Mouse (Mus musculus) limb, embryonic 12.5 days (tissue): Measurements from ENCODE around the gene Coa7. TPM values are rescaled to one million over a fixed set of nuclear protein-coding genes. Genes with fewer than 3 reads are reported as not detected.

Experiments used
- ATAC-seq: fragments of 200-750 bp; cut with Nextera tagmentation; 2 replicates; pipeline ENCODE4 v1.8.0; 2017; ENCODE audit warnings: low read depth, moderate TSS enrichment; ENCODE audit not compliant: insufficient number of reproducible peaks, insufficient read depth, low FRiP score, low TSS enrichment
- H3K27ac ChIP-seq: fragments of 300-500 bp; sonication (generic); 2 replicates; pipeline ENCODE4 v1.5.1; 2016; ENCODE audit warnings: mild to moderate bottlenecking, moderate library complexity
- H3K27me3 ChIP-seq: fragments of 300-500 bp; sonication (generic); 2 replicates; pipeline ENCODE4 v1.6.1; 2016; ENCODE audit warnings: mild to moderate bottlenecking, moderate library complexity
- H3K36me3 ChIP-seq: fragments of 300-500 bp; sonication (generic); 2 replicates; pipeline ENCODE4 v1.6.1; 2016; ENCODE audit warnings: mild to moderate bottlenecking, moderate library complexity
- H3K4me1 ChIP-seq: fragments of 300-500 bp; sonication (generic); replicated peaks from 2 replicates; pipeline ENCODE4 v1.6.1; 2016
- H3K4me2 ChIP-seq: fragments of 300-500 bp; sonication (generic); 2 replicates; pipeline ENCODE4 v1.6.1; 2016; ENCODE audit warnings: mild to moderate bottlenecking, moderate library complexity
- H3K4me3 ChIP-seq: fragments of 300-500 bp; sonication (generic); replicated peaks from 2 replicates; pipeline ENCODE4 v1.5.1; 2016; ENCODE audit warnings: mild to moderate bottlenecking
- H3K9ac ChIP-seq: fragments of 300-500 bp; sonication (generic); replicated peaks from 2 replicates; pipeline ENCODE4 v1.6.1; 2016; ENCODE audit warnings: mild to moderate bottlenecking, moderate library complexity
- H3K9me3 ChIP-seq: fragments of 300-500 bp; sonication (generic); 2 replicates; pipeline ENCODE4 v1.6.1; 2016; ENCODE audit warnings: mild to moderate bottlenecking, moderate library complexity
- WGBS: fragments of 180-500 bp; shearing (Covaris S2); methylation state at CpG from one replicate; pipeline ENCODE4 v1.1.7; 2016; 5-methylcytosine and 5-hydroxymethylcytosine counted together
- polyA plus RNA-seq: library from polyadenylated mRNA; unstranded; fragments of >200 nt; fragmentation: Nextera tagmentation; extraction: Ambion mirVana; gene quantifications from 2 replicates; pipeline ENCODE4 v1.2.1, GENCODE M21; 2016

Gene Coa7
- 50.4 and 53.0 TPM in 2 replicates for polyA plus RNA-seq

GRCm38 (mm10) chr4:108327730-108328484 is at the start of gene Coa7:
Gene Coa7, plus strand, starts transcription at chr4:108328140.
- H3K4me2 ChIP-seq = peak within 1 kb of the TSS; percentile 58
- H3K27ac ChIP-seq = peak within 1 kb of the TSS; percentile 92
- peak; percentile 91 for ATAC-seq
- H3K9me3 ChIP-seq = no peaks in the 10 kb centered on the region
- peaks cover 11% of the 10 kb centered on the region; the same call in 1 of the 2 replicates for H3K4me1 ChIP-seq
- H3K36me3 ChIP-seq = peaks cover 22% of the 10 kb centered on the region
- peak within 1 kb of the TSS; percentile 59 for H3K4me3 ChIP-seq
- peak within 1 kb of the TSS; percentile 56 for H3K9ac ChIP-seq
- under 1% methylated on average over 44 of the region's 45 CpGs for WGBS
- H3K27me3 ChIP-seq = no peaks in the 10 kb centered on the region

GRCm38 (mm10) chr4:108300266-108300665 is 27.7 kb upstream of the Coa7 start:
- no peaks in the 10 kb centered on the region for H3K27me3 ChIP-seq
- no peak overlapping the region; the same call in 1 of the 2 replicates for H3K27ac ChIP-seq
- WGBS = 2% methylated on average over 14 of the region's 14 CpGs
- peaks cover 16% of the 10 kb centered on the region for H3K4me1 ChIP-seq
- H3K9ac ChIP-seq = peak overlapping the region; percentile 85
- peak overlapping the region; percentile 78 for H3K4me2 ChIP-seq
- H3K4me3 ChIP-seq = peak overlapping the region; percentile 88
- ATAC-seq = no peak
- no peaks in the 10 kb centered on the region for H3K36me3 ChIP-seq
- peaks cover 2% of the 10 kb centered on the region; the same call in 1 of the 2 replicates for H3K9me3 ChIP-seq

- 1% methylated on average over 36 of the region's 58 CpGs for WGBS
- peak; percentile 91 for ATAC-seq
- peaks cover 16% of the 10 kb centered on the region for H3K4me1 ChIP-seq
- H3K27ac ChIP-seq = peak within 1 kb of the TSS; percentile 86
- peaks cover 6% of the 10 kb centered on the region; the same call in 1 of the 2 replicates for H3K9me3 ChIP-seq
- peak within 1 kb of the TSS; percentile 78 for H3K4me2 ChIP-seq
- H3K9ac ChIP-seq = peak within 1 kb of the TSS; percentile 85
- H3K36me3 ChIP-seq = no peaks in the 10 kb centered on the region
- peak within 1 kb of the TSS; percentile 88 for H3K4me3 ChIP-seq
- H3K27me3 ChIP-seq = no peaks in the 10 kb centered on the region
Observed at GRCm38 (mm10) chr4:108300670-108301373, 27.1 kb upstream of the Coa7 start, which contains the start of gene Zyg11b. Gene Zyg11b, minus strand, starts transcription at chr4:108301096.

GRCm38 (mm10) chr4:108302296-108302890 is 25.5 kb upstream of the Coa7 start:
- ATAC-seq = no peak
- H3K4me2 ChIP-seq = no peak overlapping the region
- no peak overlapping the region for H3K4me3 ChIP-seq
- H3K27ac ChIP-seq = no peak overlapping the region
- H3K27me3 ChIP-seq = no peaks in the 10 kb centered on the region
- peaks cover 11% of the 10 kb centered on the region; the same call in 1 of the 2 replicates for H3K9me3 ChIP-seq
- H3K4me1 ChIP-seq = peaks cover 16% of the 10 kb centered on the region
- H3K9ac ChIP-seq = no peak overlapping the region
- no peaks in the 10 kb centered on the region for H3K36me3 ChIP-seq
- WGBS = 73% methylated on average over 5 of the region's 5 CpGs

GRCm38 (mm10) chr4:108310706-108311105 is 17.2 kb upstream of the Coa7 start:
- H3K4me3 ChIP-seq = no peak overlapping the region
- H3K4me1 ChIP-seq = no peaks in the 10 kb centered on the region
- 65% methylated on average over 6 of the region's 6 CpGs for WGBS

GRCm38 (mm10) chr4:108314041-108314440 is 13.9 kb upstream of the Coa7 start:
- WGBS = 71% methylated on average over 5 of the region's 5 CpGs
- Histone ChIP-seq H3K4me2 (no peak overlapping the region), H3K36me3 (no peaks in the 10 kb centered on the region), H3K27ac (no peak overlapping the region), H3K4me3 (no peak overlapping the region), H3K27me3 (no peaks in the 10 kb centered on the region), H3K9me3 (peaks cover 4% of the 10 kb centered on the region; the same call in 1 of the 2 replicates), H3K4me1 (0 out of 2 replicates have a peak, but pooled peaks cover 4% of the 10 kb centered on the region), H3K9ac (no peak overlapping the region)
- ATAC-seq = no peak

More at GRCm38 (mm10) chr4:108310706-108311105, 17.2 kb upstream of the Coa7 start:
- Histone ChIP-seq H3K27me3 (no peaks in the 10 kb centered on the region), H3K27ac (no peak overlapping the region), H3K9me3 (peaks cover 18% of the 10 kb centered on the region; the same call in 1 of the 2 replicates), H3K9ac (no peak overlapping the region), H3K36me3 (no peaks in the 10 kb centered on the region), H3K4me2 (no peak overlapping the region)
- ATAC-seq = no peak

GRCm38 (mm10) chr4:108317656-108318605 is 10.0 kb upstream of the Coa7 start:
- Histone ChIP-seq H3K27me3 (no peaks in the 10 kb centered on the region), H3K9ac (no peak overlapping the region), H3K36me3 (no peaks in the 10 kb centered on the region), H3K4me2 (no peak overlapping the region), H3K27ac (no peak overlapping the region), H3K9me3 (no peaks in the 10 kb centered on the region), H3K4me1 (0 out of 2 replicates have a peak, but pooled peaks cover 4% of the 10 kb centered on the region), H3K4me3 (no peak overlapping the region)
- ATAC-seq = no peak
- WGBS = 85% methylated on average over 12 of the region's 12 CpGs

- H3K4me2 ChIP-seq = no peak overlapping the region
- no peaks in the 10 kb centered on the region for H3K36me3 ChIP-seq
- no peak overlapping the region for H3K4me3 ChIP-seq
- 0 out of 2 replicates have a peak, but pooled peaks cover 4% of the 10 kb centered on the region for H3K4me1 ChIP-seq
- no peak overlapping the region for H3K27ac ChIP-seq
- ATAC-seq = no peak
- H3K9me3 ChIP-seq = no peaks in the 10 kb centered on the region
- WGBS = 64% methylated on average over 8 of the region's 8 CpGs
- H3K9ac ChIP-seq = no peak overlapping the region
- no peaks in the 10 kb centered on the region for H3K27me3 ChIP-seq
Observed at GRCm38 (mm10) chr4:108318649-108319615, 9.0 kb upstream of the Coa7 start.

GRCm38 (mm10) chr4:108319747-108320146 is 8.2 kb upstream of the Coa7 start:
- no peak for ATAC-seq
- Histone ChIP-seq H3K27ac (no peak overlapping the region), H3K4me2 (no peak overlapping the region), H3K27me3 (no peaks in the 10 kb centered on the region), H3K9me3 (no peaks in the 10 kb centered on the region), H3K9ac (no peak overlapping the region), H3K4me3 (no peak overlapping the region), H3K4me1 (0 out of 2 replicates have a peak, but pooled peaks cover 4% of the 10 kb centered on the region), H3K36me3 (no peaks in the 10 kb centered on the region)
- WGBS = 76% methylated on average over 6 of the region's 6 CpGs
